Comparison of ENCODE assay signal across 27 mouse cellular contexts in the genomic region with DNA sequence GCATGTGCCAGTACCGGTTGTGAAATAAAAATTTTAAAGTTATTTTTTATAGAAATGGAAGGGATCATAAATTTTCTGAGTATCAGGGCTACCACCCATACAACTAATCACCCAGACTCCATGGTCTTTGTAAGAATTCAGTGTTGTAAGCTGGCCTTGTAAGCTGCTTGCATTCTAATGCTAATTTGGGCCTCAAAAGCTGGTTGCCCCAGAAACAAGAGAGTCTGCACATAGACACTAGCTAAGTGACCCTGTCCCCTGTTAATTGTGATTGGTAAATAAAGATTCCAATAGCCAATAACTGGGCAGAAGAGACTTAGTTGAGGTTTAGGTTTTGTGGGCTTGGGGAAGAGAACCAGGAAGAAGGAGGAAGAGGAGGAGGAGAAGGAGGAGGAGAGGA. TPM values are rescaled to one million over a fixed set of nuclear protein-coding genes. Genes with fewer than 3 reads are reported as not detected.
DNase-seq lines count a peak whose midpoint lies in the region; ATAC-seq and TF ChIP-seq lines count a peak whose summit lies in the region.
"Had no signal": no experiment of that assay in that cellular context is flagged by ENCODE, and none has a peak within 500 bp of the region (broad histone marks: within the 10 kb centered on the region; RNA-seq: fewer than 3 reads in every experiment).

No protein-coding gene starts in this region.

- no peak overlapping the region for H3K27ac ChIP-seq in forebrain, embryonic 14.5 days (ENCODE audit: low read depth, low read length)
- no peak overlapping the region for H3K27ac ChIP-seq in forebrain, postnatal 0 days (ENCODE audit: low read depth, low read length)
- no peak overlapping the region for H3K27ac ChIP-seq in midbrain, embryonic 12.5 days (replicated peaks)
- no peak overlapping the region; the same call in 1 of the 2 replicates for H3K27ac ChIP-seq in midbrain, embryonic 13.5 days
- no peak overlapping the region for H3K27ac ChIP-seq in neural tube, embryonic 13.5 days (replicated peaks)
- H3K27ac ChIP-seq: heart, adult 2 months; heart, embryonic 15.5 days; limb, embryonic 10.5 days had no signal

- no peaks in the 10 kb centered on the region for H3K9me3 ChIP-seq in forebrain, embryonic 14.5 days (replicated peaks; ENCODE audit: control insufficient read depth, low read length)
- no peaks in the 10 kb centered on the region for H3K9me3 ChIP-seq in forebrain, postnatal 0 days (ENCODE audit: low read length)
- no peaks in the 10 kb centered on the region for H3K9me3 ChIP-seq in midbrain, embryonic 12.5 days
- no peaks in the 10 kb centered on the region for H3K9me3 ChIP-seq in midbrain, embryonic 13.5 days
- H3K9me3 ChIP-seq in neural tube, embryonic 13.5 days = no peaks in the 10 kb centered on the region
- H3K9me3 ChIP-seq: heart, embryonic 15.5 days; limb, embryonic 10.5 days had no signal

- WGBS in forebrain, embryonic 14.5 days = 48% methylated on average over 1 of the region's 1 CpGs
- WGBS in forebrain, postnatal 0 days = 50% methylated on average over 1 of the region's 1 CpGs
- WGBS in midbrain, embryonic 12.5 days = 51% methylated on average over 1 of the region's 1 CpGs
- 47% methylated on average over 1 of the region's 1 CpGs for WGBS in midbrain, embryonic 13.5 days
- WGBS in neural tube, embryonic 13.5 days = 30% methylated on average over 1 of the region's 1 CpGs

- peak; percentile 46; the same call in 1 of the 2 replicates for ATAC-seq in forebrain, embryonic 14.5 days
- no peak for ATAC-seq in forebrain, postnatal 0 days
- ATAC-seq in midbrain, embryonic 12.5 days (ENCODE audit: low FRiP score, low read depth) = peak; percentile 47; the same call in 1 of the 2 replicates
- no peak for ATAC-seq in midbrain, embryonic 13.5 days
- ATAC-seq in neural tube, embryonic 13.5 days (ENCODE audit: low read depth) = 0 out of 2 replicates have a peak, but pooled peaks have one; percentile 21
- ATAC-seq: intestine, embryonic 16.5 days; liver, postnatal 0 days had no signal

- H3K4me2 ChIP-seq in forebrain, embryonic 14.5 days (ENCODE audit: low read length) = no peak overlapping the region
- H3K4me2 ChIP-seq in forebrain, postnatal 0 days (ENCODE audit: low read depth) = no peak overlapping the region
- H3K4me2 ChIP-seq in midbrain, embryonic 12.5 days (replicated peaks) = no peak overlapping the region
- no peak overlapping the region for H3K4me2 ChIP-seq in midbrain, embryonic 13.5 days (replicated peaks)
- no peak overlapping the region for H3K4me2 ChIP-seq in neural tube, embryonic 13.5 days
- H3K4me2 ChIP-seq: heart, embryonic 15.5 days had no signal

- H3K4me1 ChIP-seq in forebrain, embryonic 14.5 days (ENCODE audit: control insufficient read depth, insufficient read depth, low read length) = 0 out of 2 replicates have a peak, but pooled peaks cover 5% of the 10 kb centered on the region
- H3K4me1 ChIP-seq in forebrain, postnatal 0 days (ENCODE audit: insufficient read depth) = no peaks in the 10 kb centered on the region
- H3K4me1 ChIP-seq in midbrain, embryonic 12.5 days = peaks cover 8% of the 10 kb centered on the region; the same call in 1 of the 2 replicates
- H3K4me1 ChIP-seq in midbrain, embryonic 13.5 days (replicated peaks) = no peaks in the 10 kb centered on the region; the same call in 1 of the 2 replicates
- peaks cover 4% of the 10 kb centered on the region; the same call in 1 of the 2 replicates for H3K4me1 ChIP-seq in neural tube, embryonic 13.5 days (replicated peaks)
- H3K4me1 ChIP-seq: heart, embryonic 15.5 days; limb, embryonic 10.5 days; megakaryocyte, embryonic 14.5 days had no signal

- no peak overlapping the region for H3K9ac ChIP-seq in forebrain, embryonic 14.5 days (ENCODE audit: low read length)
- H3K9ac ChIP-seq in forebrain, postnatal 0 days = no peak overlapping the region
- no peak overlapping the region for H3K9ac ChIP-seq in midbrain, embryonic 12.5 days (replicated peaks)
- H3K9ac ChIP-seq in midbrain, embryonic 13.5 days (replicated peaks) = no peak overlapping the region
- no peak overlapping the region for H3K9ac ChIP-seq in neural tube, embryonic 13.5 days
- H3K9ac ChIP-seq: heart, embryonic 15.5 days; liver, postnatal 0 days had no signal

- H3K36me3 ChIP-seq in forebrain, embryonic 14.5 days (ENCODE audit: control insufficient read depth, insufficient read depth, low read length) = no peaks in the 10 kb centered on the region
- H3K36me3 ChIP-seq in forebrain, postnatal 0 days (ENCODE audit: insufficient read depth) = no peaks in the 10 kb centered on the region
- H3K36me3 ChIP-seq in midbrain, embryonic 12.5 days = no peaks in the 10 kb centered on the region
- H3K36me3 ChIP-seq in midbrain, embryonic 13.5 days = no peaks in the 10 kb centered on the region
- H3K36me3 ChIP-seq in neural tube, embryonic 13.5 days = no peaks in the 10 kb centered on the region
- H3K36me3 ChIP-seq: heart, embryonic 15.5 days; limb, embryonic 10.5 days had no signal

- no peak overlapping the region for H3K4me3 ChIP-seq in forebrain, embryonic 14.5 days (ENCODE audit: low read depth, low read length)
- no peak overlapping the region for H3K4me3 ChIP-seq in forebrain, postnatal 0 days (ENCODE audit: low read depth, low read length)
- H3K4me3 ChIP-seq in midbrain, embryonic 12.5 days = no peak overlapping the region
- no peak overlapping the region for H3K4me3 ChIP-seq in midbrain, embryonic 13.5 days (replicated peaks)
- no peak overlapping the region for H3K4me3 ChIP-seq in neural tube, embryonic 13.5 days
- H3K4me3 ChIP-seq: heart, adult 2 months; heart, embryonic 15.5 days; limb, embryonic 10.5 days; megakaryocyte, embryonic 14.5 days had no signal

- DNase-seq in forebrain, embryonic 14.5 days (ENCODE audit: low spot score) = peak; percentile 59
- DNase-seq in forebrain, postnatal 0 days = no peak
- peak; percentile 8 for DNase-seq in embryo, embryonic 11.5 days (ENCODE audit: low read depth, low spot score)
- no peak for DNase-seq in heart, adult 11 months
- DNase-seq in cerebellum, postnatal 36 days = no peak
- DNase-seq: adrenal gland, adult 8-10 months; B cell, adult 2 months; cerebellum, adult 9-10 months; heart, adult 2 months; heart, postnatal 4 days; kidney, postnatal 36 days; layer of hippocampus, adult 9-11 months; liver, postnatal 0 days; lung, postnatal 10 days; thymus, postnatal 25 days had no signal

- H3K27me3 ChIP-seq in forebrain, embryonic 14.5 days (replicated peaks; ENCODE audit: control insufficient read depth, insufficient read depth, low read length) = no peaks in the 10 kb centered on the region
- H3K27me3 ChIP-seq in forebrain, postnatal 0 days (ENCODE audit: insufficient read depth, low read length) = no peaks in the 10 kb centered on the region
- 0 out of 2 replicates have a peak, but pooled peaks cover 4% of the 10 kb centered on the region for H3K27me3 ChIP-seq in midbrain, embryonic 12.5 days
- H3K27me3 ChIP-seq in midbrain, embryonic 13.5 days = no peaks in the 10 kb centered on the region
- no peaks in the 10 kb centered on the region for H3K27me3 ChIP-seq in neural tube, embryonic 13.5 days
- H3K27me3 ChIP-seq: heart, embryonic 15.5 days; megakaryocyte, embryonic 14.5 days had no signal

- no peak for TF ChIP-seq CTCF in forebrain, postnatal 0 days (IDR thresholded peaks at IDR 0.05; ENCODE audit: low read depth)

RNA-seq across cellular contexts. Expression of gene Pabpc6, which starts 38.4 kb away (rescaled TPM):
- not detected in 2 replicates for polyA plus RNA-seq in forebrain, embryonic 14.5 days (2014; fragmentation: Nextera tagmentation; extraction: Ambion mirVana)
- not detected in 2 replicates for total RNA-seq in forebrain, postnatal 0 days (2014; rRNA removed)
- polyA plus RNA-seq in forebrain, postnatal 0 days (2015; fragmentation: Nextera tagmentation; extraction: Ambion mirVana) = not detected in 2 replicates
- not detected in 2 replicates for polyA plus RNA-seq in midbrain, embryonic 12.5 days (2016; fragmentation: Nextera tagmentation; extraction: Ambion mirVana)
- not detected in 2 replicates for polyA plus RNA-seq in midbrain, embryonic 13.5 days (2015; fragmentation: Nextera tagmentation; extraction: Ambion mirVana)
- not detected in 2 replicates for polyA plus RNA-seq in neural tube, embryonic 13.5 days (2015; fragmentation: Nextera tagmentation; extraction: Ambion mirVana)
- total RNA-seq: adrenal gland, adult 8-10 months; gastrocnemius, adult 8-10 months; heart, adult 2 months; heart, postnatal 4 days; liver, adult 2 months had no signal
- polyA plus RNA-seq: embryonic facial prominence, embryonic 11.5 days; heart, adult 2 months; heart, embryonic 15.5 days; intestine, embryonic 16.5 days; kidney, embryonic 14.5 days; limb, embryonic 10.5 days; liver, adult 2 months; liver, postnatal 0 days; small intestine, adult 2 months had no signal

Comparison
In these comparisons a context has a peak if more than half of its experiments do, and no peak if none do; other contexts are left out.
1. ATAC-seq: peak in forebrain, embryonic 14.5 days (single experiment), midbrain, embryonic 12.5 days (single experiment) and neural tube, embryonic 13.5 days (single experiment); none in forebrain, postnatal 0 days (single experiment) and midbrain, embryonic 13.5 days (single experiment).
2. DNase-seq: peak in forebrain, embryonic 14.5 days (single experiment) and embryo, embryonic 11.5 days (single experiment); none in forebrain, postnatal 0 days (single experiment), heart, adult 11 months (single experiment) and cerebellum, postnatal 36 days (0 of 2).